Mouse (Mus musculus) G1E (cell line): ENCODE results near the gene Rgcc.

ENCODE experiments used
- CTCF ChIP-seq: IDR thresholded peaks from 2 replicates; pipeline ENCODE4 v1.5.1; 2012; ENCODE audit warnings: low read depth, low read length, inconsistent platforms, mixed read lengths
- GATA1 ChIP-seq: IDR thresholded peaks from 2 replicates; pipeline ENCODE4 v1.6.1; 2012; ENCODE audit warnings: borderline replicate concordance, low read length, inconsistent platforms, mixed read lengths
- GATA2 ChIP-seq: IDR thresholded peaks from 2 replicates; pipeline ENCODE4 v1.6.1; 2012; ENCODE audit warnings: low read depth, low read length, inconsistent platforms, borderline replicate concordance
- POLR2AphosphoS5 ChIP-seq: IDR thresholded peaks from 2 replicates; pipeline ENCODE4 v1.6.1; 2012; ENCODE audit warnings: low read depth, low read length, inconsistent platforms; ENCODE audit not compliant: insufficient replicate concordance
- TAL1 ChIP-seq: conservative IDR thresholded peaks from 2 replicates; pipeline ENCODE4 v1.6.1; 2012; ENCODE audit warnings: low read depth, low read length, inconsistent platforms, mixed read lengths

- TF ChIP-seq CTCF, result no peak
- no peak for TF ChIP-seq GATA1
- no peak for TF ChIP-seq POLR2AphosphoS5
- no peak for TF ChIP-seq TAL1
- TF ChIP-seq GATA2, result no peak
Measured at GRCm38 (mm10) chr14:79311918-79312454, 10.5 kb upstream of the Rgcc start.
